Mouse (Mus musculus): ENCODE measurements around the gene Fahd1. TPM values are rescaled to one million over a fixed set of nuclear protein-coding genes. Genes with fewer than 3 reads are reported as not detected.

The Fahd1 gene
- total RNA-seq, 1 experiment from 2014 or later = 4.0 TPM

GRCm38 (mm10) chr17:24886134-24886931 is 36.2 kb upstream of the Fahd1 start, which contains the start of the genes Nubp2 and Spsb3:
TSS of gene Nubp2 (minus strand) at chr17:24886349.
TSS of gene Spsb3 (plus strand) at chr17:24886643.
- ATAC-seq (ENCODE audit: extremely low read depth, insufficient number of reproducible peaks, low FRiP score, poor library complexity, severe bottlenecking) = peak; percentile 93

- ATAC-seq (ENCODE audit: extremely low read depth, insufficient number of reproducible peaks, low FRiP score, poor library complexity, severe bottlenecking) = no peak
Measured at GRCm38 (mm10) chr17:24885356-24886133, 35.4 kb upstream of the Fahd1 start.

DNA sequence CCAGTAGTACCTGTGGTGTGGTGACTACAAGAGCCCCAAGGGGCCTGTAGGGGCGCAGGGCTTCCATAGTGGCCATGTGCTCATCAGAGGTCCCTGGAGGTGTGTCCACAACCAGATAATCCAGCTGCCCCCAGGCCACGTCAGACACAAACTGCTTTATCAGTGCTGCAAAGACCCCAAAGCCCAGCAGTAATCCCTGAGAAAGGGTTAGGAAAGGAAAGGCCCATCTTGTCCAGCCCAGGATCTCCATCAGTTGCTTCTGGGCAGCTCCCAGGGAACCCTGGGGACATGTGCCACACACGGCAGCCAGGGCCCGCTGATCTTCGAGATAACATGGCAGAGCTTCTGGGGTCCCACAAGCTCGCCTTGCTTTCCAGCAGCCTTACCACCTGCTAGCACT is 34.2 kb upstream of the Fahd1 start:
- no peak for ATAC-seq (ENCODE audit: extremely low read depth, insufficient number of reproducible peaks, low FRiP score, poor library complexity, severe bottlenecking)

DNA sequence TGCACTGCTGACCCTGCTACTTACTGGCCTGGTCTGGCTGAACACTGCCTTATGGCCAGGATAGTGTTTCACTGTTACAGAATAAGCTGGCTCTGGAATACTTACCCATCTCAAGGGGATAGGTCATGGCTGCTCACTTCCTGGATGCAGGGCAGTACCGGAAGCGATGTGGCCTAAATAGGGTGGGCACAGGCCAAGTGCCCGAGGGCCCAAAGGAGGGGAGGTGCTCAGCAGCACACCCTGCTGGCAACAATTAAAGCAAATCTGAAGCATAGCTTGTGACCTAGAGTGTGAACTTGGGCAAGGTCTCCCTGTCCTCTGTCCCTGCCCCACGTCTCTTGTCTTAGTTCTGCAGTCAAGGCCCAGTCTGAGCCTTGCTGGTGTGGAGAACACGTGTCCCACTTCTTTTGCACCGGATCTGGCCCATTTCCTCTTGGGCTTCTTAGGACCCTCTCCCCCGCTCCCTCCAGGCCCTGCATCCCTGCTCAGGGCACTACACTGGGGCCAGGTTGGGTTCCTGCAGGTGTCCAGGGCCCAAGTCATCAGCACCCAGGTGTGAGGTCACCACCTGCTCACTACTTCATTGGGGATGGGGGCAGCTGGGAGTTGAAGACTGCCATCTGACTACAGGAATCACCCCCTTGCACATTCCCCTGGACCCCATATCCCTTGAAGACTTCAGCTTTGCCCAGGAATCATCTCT is 31.7 kb upstream of the Fahd1 start:
- ATAC-seq (ENCODE audit: extremely low read depth, insufficient number of reproducible peaks, low FRiP score, poor library complexity, severe bottlenecking) = no peak

- ATAC-seq (ENCODE audit: extremely low read depth, insufficient number of reproducible peaks, low FRiP score, poor library complexity, severe bottlenecking) = no peak
Measured at GRCm38 (mm10) chr17:24878531-24878930, 28.4 kb upstream of the Fahd1 start.

DNA sequence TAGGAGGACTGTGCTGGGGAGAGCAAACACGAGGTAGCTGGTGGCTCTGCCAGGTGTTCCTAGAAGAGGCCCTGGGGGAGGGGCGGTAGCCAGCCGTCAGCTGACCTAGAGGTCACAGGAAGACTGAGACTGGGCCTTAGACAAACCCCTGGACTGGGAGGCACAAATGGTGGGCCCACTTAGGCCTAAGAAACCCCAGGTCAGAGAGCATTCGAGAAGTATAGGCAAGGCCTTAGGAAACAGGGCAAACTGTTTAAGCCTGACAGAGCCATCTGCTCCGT is 27.9 kb upstream of the Fahd1 start:
- no peak for ATAC-seq (ENCODE audit: extremely low read depth, insufficient number of reproducible peaks, low FRiP score, poor library complexity, severe bottlenecking)

GRCm38 (mm10) chr17:24877336-24878116 is 27.4 kb upstream of the Fahd1 start:
- no peak for ATAC-seq (ENCODE audit: extremely low read depth, insufficient number of reproducible peaks, low FRiP score, poor library complexity, severe bottlenecking)

DNA sequence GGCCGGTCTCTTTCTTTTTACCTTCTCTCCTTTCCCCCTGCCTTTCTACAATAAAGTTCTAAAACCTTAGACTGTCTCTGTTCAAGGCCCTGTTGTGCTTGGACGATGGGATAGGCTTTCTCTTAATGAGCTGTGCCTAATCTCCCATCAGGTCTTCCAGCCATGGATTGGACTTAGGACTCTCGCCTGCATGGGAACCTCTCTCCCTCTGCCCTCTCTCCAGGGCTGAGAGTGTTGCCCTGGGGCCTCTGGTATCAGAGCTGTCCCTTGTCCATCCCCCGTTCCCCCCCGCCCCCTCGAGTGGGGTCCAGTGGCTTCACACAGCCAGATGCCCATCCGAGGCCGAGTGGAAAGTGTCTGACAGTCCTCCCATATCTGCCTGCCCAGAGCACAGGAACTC is 24.8 kb upstream of the Fahd1 start:
- ATAC-seq (ENCODE audit: extremely low read depth, insufficient number of reproducible peaks, low FRiP score, poor library complexity, severe bottlenecking) = no peak

DNA sequence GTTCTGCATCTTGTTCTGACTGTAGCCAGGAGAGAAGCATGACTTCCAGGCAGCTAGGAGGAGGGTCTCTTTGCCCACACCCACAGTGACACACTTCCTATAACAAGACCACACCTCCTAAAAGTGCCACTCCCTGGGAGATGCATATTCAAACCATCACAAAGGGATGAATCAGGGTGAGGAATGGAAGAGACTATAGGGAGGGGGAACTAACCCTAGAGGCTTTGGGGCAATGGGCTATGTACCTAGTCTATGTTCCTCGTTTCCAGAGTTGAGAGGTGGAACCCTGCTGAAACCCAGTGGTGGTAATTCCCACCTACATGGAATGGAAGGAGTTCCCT is 24.2 kb upstream of the Fahd1 start:
- no peak for ATAC-seq (ENCODE audit: extremely low read depth, insufficient number of reproducible peaks, low FRiP score, poor library complexity, severe bottlenecking)

DNA sequence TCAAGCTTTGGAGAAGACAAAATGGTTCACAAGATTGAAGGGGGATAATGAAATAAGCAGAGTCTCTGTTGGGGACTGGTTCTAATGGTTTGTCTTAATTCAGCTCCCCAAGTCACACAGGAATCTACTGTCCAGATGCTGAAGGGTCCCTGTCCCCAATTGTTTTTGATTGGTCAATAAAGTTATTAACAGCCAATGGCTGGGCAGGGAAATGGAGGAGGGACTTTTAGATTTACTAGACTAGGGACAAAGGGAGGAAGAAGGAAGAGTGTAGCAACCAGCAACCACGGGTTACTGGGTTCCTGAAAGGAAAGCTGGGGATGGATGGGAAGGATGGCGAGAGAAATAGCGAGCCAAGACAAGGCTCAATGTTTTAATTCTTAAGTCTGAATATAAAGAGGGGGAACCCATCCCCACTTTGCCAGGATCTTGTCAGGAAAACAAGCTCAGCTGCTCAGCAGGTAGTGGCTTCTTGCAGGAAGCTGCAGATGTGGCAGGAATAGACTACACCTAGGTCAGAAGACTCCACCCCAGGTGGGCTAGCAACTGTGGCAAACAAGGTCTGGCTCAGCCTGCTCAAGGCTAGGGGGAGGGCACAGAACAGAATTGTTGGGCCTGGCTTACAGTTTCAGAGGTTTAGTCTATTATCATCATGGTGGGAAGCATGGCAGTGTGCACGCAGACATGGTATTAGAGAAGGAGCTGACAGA is 23.7 kb upstream of the Fahd1 start:
- no peak for ATAC-seq (ENCODE audit: extremely low read depth, insufficient number of reproducible peaks, low FRiP score, poor library complexity, severe bottlenecking)

DNA sequence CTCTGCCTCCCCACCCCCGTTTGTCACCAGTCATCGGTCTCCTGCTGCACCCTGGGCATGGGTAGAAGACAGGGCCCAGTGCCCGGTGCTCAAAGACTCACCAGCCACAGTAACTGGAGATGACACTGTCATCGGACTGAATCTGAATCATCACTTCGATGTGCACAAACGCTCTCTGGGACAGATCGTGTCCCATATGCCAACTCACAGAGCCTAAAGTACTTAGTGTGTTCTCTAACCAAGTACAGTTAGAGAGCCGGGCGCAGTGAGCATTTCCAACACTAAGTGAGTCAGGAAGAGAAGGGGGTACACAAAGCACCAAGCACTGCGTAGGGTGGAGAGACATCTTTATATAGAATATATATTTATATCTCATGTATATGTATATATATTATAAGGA is 17.8 kb upstream of the Fahd1 start:
- ATAC-seq (ENCODE audit: extremely low read depth, insufficient number of reproducible peaks, low FRiP score, poor library complexity, severe bottlenecking) = no peak

- ATAC-seq (ENCODE audit: extremely low read depth, insufficient number of reproducible peaks, low FRiP score, poor library complexity, severe bottlenecking) = no peak
Measured at GRCm38 (mm10) chr17:24865776-24866175, 15.6 kb upstream of the Fahd1 start, which contains the start of gene Igfals. TSS of gene Igfals (plus strand) at chr17:24865997.

DNA sequence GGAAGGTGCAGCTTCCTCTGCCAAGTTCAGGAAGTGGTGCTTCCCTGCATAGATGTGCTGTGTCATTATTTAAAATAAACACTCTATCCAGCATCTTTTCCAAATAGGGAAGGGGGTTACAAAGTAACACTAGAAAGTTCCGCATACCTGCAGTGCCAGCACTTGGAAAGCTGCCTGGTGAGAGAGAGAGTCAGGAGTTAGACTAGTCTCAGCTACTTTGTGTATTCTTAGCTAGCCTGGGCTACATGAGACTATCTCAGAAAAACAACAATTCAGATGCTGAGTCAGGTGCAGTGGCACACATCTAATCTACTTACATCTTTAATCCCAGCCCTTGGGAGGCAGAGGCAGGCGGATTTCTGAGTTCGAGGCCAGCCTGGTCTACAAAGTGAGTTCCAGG is 11.6 kb upstream of the Fahd1 start:
- ATAC-seq (ENCODE audit: extremely low read depth, insufficient number of reproducible peaks, low FRiP score, poor library complexity, severe bottlenecking) = no peak

- ATAC-seq (ENCODE audit: extremely low read depth, insufficient number of reproducible peaks, low FRiP score, poor library complexity, severe bottlenecking) = no peak
Measured at GRCm38 (mm10) chr17:24860076-24860475, 9.9 kb upstream of the Fahd1 start.

DNA sequence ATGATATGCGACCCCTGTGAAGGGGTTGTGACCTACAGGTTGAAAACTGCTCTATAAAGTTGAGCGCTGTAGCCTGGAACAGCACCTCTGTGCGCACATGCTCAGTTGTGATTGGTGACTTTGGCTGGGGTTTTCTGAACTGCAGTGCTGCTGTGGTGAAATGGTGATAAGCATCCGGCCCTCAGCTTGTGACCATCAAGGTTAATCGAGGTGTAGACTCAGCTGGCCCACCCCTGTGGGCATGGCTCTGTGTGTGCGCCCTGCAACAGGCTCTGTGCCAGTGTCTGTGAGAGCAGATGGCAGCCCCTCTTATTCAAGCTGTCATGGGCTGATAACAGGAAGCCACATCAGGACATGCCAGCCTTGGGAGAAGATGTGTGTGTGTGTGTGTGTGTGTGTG is 8.8 kb upstream of the Fahd1 start:
- ATAC-seq (ENCODE audit: extremely low read depth, insufficient number of reproducible peaks, low FRiP score, poor library complexity, severe bottlenecking) = no peak

- ATAC-seq (ENCODE audit: extremely low read depth, insufficient number of reproducible peaks, low FRiP score, poor library complexity, severe bottlenecking) = no peak
Measured at GRCm38 (mm10) chr17:24857831-24858470, 7.8 kb upstream of the Fahd1 start.

DNA sequence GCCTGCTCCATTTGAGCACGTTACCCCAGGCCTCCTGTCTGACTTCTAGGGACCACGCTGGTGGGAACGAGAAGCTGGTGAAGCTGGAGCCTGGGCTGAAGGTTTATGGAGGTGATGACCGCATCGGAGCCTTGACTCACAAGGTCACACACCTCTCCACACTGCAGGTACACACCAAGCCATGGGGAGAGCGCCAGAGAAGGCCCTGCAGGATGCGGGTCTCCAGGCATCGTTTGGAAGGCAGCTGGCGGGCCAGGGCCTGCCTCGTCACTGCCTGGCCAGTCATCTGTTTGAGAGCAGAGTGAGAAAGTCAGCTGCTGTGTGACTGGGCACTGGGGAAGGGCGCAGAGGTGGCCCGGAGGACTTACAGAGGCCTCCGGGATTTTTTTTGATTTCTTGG is 6.4 kb upstream of the Fahd1 start:
- no peak for ATAC-seq (ENCODE audit: extremely low read depth, insufficient number of reproducible peaks, low FRiP score, poor library complexity, severe bottlenecking)

DNA sequence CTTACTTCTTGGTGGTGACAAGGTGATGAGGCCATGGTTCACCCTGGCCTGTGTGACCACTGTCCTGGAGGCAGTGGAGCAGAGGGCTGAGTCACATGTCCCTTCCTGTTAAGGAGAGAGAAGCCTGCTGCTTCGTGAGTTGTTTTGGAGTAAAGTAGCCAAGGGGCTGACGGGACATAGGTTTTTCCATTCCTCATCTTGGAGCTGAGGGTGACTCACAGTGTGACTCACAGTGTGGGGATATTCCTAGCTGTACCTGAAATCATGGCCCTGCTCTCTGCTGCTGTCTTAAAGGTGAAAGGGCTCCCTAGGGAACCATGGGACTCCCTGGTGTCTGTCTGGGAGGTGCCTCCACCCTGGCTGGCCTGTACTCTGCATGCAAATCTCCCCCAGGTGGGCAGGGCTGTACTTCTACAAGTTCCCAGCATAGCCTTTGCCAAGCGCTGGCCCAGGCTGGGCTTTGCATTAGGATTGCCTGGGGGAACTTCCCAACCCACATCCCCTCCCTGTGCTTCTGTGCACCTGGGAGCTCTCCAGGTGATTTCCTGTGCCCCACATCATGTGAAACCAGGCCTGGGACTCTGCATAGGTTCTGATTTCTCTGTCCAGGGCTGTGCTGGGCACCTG is 5.8 kb upstream of the Fahd1 start:
- no peak for ATAC-seq (ENCODE audit: extremely low read depth, insufficient number of reproducible peaks, low FRiP score, poor library complexity, severe bottlenecking)
